Mouse (Mus musculus): ENCODE measurements around the gene Tomm40.

Tomm40 gene

GRCm38 (mm10) chr7:19705271-19705670 lies 10.0 kb downstream of the Tomm40 start:
- no peak for DNase-seq (ENCODE audit: low spot score in 2 of 2)

- DNase-seq (ENCODE audit: low spot score in 2 of 2) = no peak
These were observed 10.8 kb downstream of the Tomm40 start for GRCm38 (mm10) chr7:19704475-19704874.

GRCm38 (mm10) chr7:19702859-19703555 lies 12.2 kb downstream of the Tomm40 start:
- DNase-seq (ENCODE audit: low spot score in 2 of 2) = no peak

GRCm38 (mm10) chr7:19701069-19701761 lies 14.0 kb downstream of the Tomm40 start:
- peak in 1 of 2 experiments; percentile 71 for DNase-seq (ENCODE audit: low spot score in 2 of 2)

GRCm38 (mm10) chr7:19700299-19701068 lies 14.8 kb downstream of the Tomm40 start:
- DNase-seq (ENCODE audit: low spot score in 2 of 2) = no peak

- no peak for DNase-seq (ENCODE audit: low spot score in 2 of 2)
These were observed 15.4 kb downstream of the Tomm40 start for GRCm38 (mm10) chr7:19699827-19700148.

GRCm38 (mm10) chr7:19698907-19699826 lies 16.1 kb downstream of the Tomm40 start, which contains the start of gene Apoe:
Gene Apoe (minus strand): TSS chr7:19699188.
- peak; percentile 73 to 79 for DNase-seq (ENCODE audit: low spot score in 2 of 2)

GRCm38 (mm10) chr7:19697949-19698906 lies 17.0 kb downstream of the Tomm40 start:
- DNase-seq (ENCODE audit: low spot score in 2 of 2) = no peak

GRCm38 (mm10) chr7:19696336-19696873 lies 18.8 kb downstream of the Tomm40 start:
- no peak for DNase-seq (ENCODE audit: low spot score in 2 of 2)

GRCm38 (mm10) chr7:19695881-19696280 lies 19.4 kb downstream of the Tomm40 start:
- no peak for DNase-seq (ENCODE audit: low spot score in 2 of 2)

- no peak for DNase-seq (ENCODE audit: low spot score in 2 of 2)
These were observed 20.0 kb downstream of the Tomm40 start for GRCm38 (mm10) chr7:19695213-19695594.

GRCm38 (mm10) chr7:19694336-19695212 lies 20.7 kb downstream of the Tomm40 start:
- DNase-seq (ENCODE audit: low spot score in 2 of 2) = no peak

GRCm38 (mm10) chr7:19693421-19693820 lies 21.8 kb downstream of the Tomm40 start:
- peak in 1 of 2 experiments; percentile 39 for DNase-seq (ENCODE audit: low spot score in 2 of 2)

GRCm38 (mm10) chr7:19691873-19692865 lies 23.1 kb downstream of the Tomm40 start, which contains the start of gene Apoc1:
Gene Apoc1 (minus strand): TSS chr7:19692660.
- DNase-seq (ENCODE audit: low spot score in 2 of 2) = no peak

GRCm38 (mm10) chr7:19691434-19691833 lies 23.8 kb downstream of the Tomm40 start:
- DNase-seq (ENCODE audit: low spot score in 2 of 2) = no peak

GRCm38 (mm10) chr7:19690845-19691244 lies 24.4 kb downstream of the Tomm40 start:
- DNase-seq (ENCODE audit: low spot score in 2 of 2) = no peak

- no peak for DNase-seq (ENCODE audit: low spot score in 2 of 2)
These were observed 26.6 kb downstream of the Tomm40 start for GRCm38 (mm10) chr7:19688611-19689010.

GRCm38 (mm10) chr7:19688101-19688500 lies 27.1 kb downstream of the Tomm40 start:
- no peak for DNase-seq (ENCODE audit: low spot score in 2 of 2)
